Mouse (Mus musculus): ENCODE data around the gene Opcml.

Opcml gene

GRCm38 (mm10) chr9:27830519-27830918 lies 39.9 kb downstream of the Opcml start:
- no peak for DNase-seq (ENCODE audit: low read depth, low spot score)

- no peak for DNase-seq (ENCODE audit: low read depth, low spot score)
Measured at GRCm38 (mm10) chr9:27842806-27843205, 52.2 kb downstream of the Opcml start.

GRCm38 (mm10) chr9:27871624-27872023 lies 81.0 kb downstream of the Opcml start:
- no peak for DNase-seq (ENCODE audit: low read depth, low spot score)

GRCm38 (mm10) chr9:27889636-27890035 lies 99.1 kb downstream of the Opcml start:
- DNase-seq (ENCODE audit: low read depth, low spot score): no peak

- DNase-seq (ENCODE audit: low read depth, low spot score): no peak
Measured at GRCm38 (mm10) chr9:27917250-27917649, 126.7 kb downstream of the Opcml start.

- DNase-seq (ENCODE audit: low read depth, low spot score): no peak
Measured at GRCm38 (mm10) chr9:27923495-27923894, 132.9 kb downstream of the Opcml start.

- no peak for DNase-seq (ENCODE audit: low read depth, low spot score)
Measured at GRCm38 (mm10) chr9:27923945-27924825, 133.6 kb downstream of the Opcml start.

GRCm38 (mm10) chr9:27925650-27926049 lies 135.1 kb downstream of the Opcml start:
- no peak for DNase-seq (ENCODE audit: low read depth, low spot score)

GRCm38 (mm10) chr9:27937253-27937652 lies 146.7 kb downstream of the Opcml start:
- no peak for DNase-seq (ENCODE audit: low read depth, low spot score)

GRCm38 (mm10) chr9:27937660-27938059 lies 147.1 kb downstream of the Opcml start:
- DNase-seq (ENCODE audit: low read depth, low spot score): no peak

- DNase-seq (ENCODE audit: low read depth, low spot score): no peak
Measured at GRCm38 (mm10) chr9:27945323-27946010, 154.9 kb downstream of the Opcml start.

- no peak for DNase-seq (ENCODE audit: low read depth, low spot score)
Measured at GRCm38 (mm10) chr9:27951110-27951509, 160.5 kb downstream of the Opcml start.

GRCm38 (mm10) chr9:27961682-27962081 lies 171.1 kb downstream of the Opcml start:
- no peak for DNase-seq (ENCODE audit: low read depth, low spot score)

GRCm38 (mm10) chr9:27963385-27963784 lies 172.8 kb downstream of the Opcml start:
- DNase-seq (ENCODE audit: low read depth, low spot score): no peak

- no peak for DNase-seq (ENCODE audit: low read depth, low spot score)
Measured at GRCm38 (mm10) chr9:27964902-27965550, 174.5 kb downstream of the Opcml start.

- DNase-seq (ENCODE audit: low read depth, low spot score): no peak
Measured at GRCm38 (mm10) chr9:27968266-27968665, 177.7 kb downstream of the Opcml start.

GRCm38 (mm10) chr9:27972293-27972692 lies 181.7 kb downstream of the Opcml start:
- DNase-seq (ENCODE audit: low read depth, low spot score): no peak

GRCm38 (mm10) chr9:27982576-27982975 lies 192.0 kb downstream of the Opcml start:
- no peak for DNase-seq (ENCODE audit: low read depth, low spot score)

GRCm38 (mm10) chr9:27986604-27987588 lies 196.3 kb downstream of the Opcml start:
- DNase-seq (ENCODE audit: low read depth, low spot score): no peak

- DNase-seq (ENCODE audit: low read depth, low spot score): no peak
Measured at GRCm38 (mm10) chr9:27991611-27992010, 201.0 kb downstream of the Opcml start.

- no peak for DNase-seq (ENCODE audit: low read depth, low spot score)
Measured at GRCm38 (mm10) chr9:27996536-27996935, 206.0 kb downstream of the Opcml start.

Measured in ZHBTc4 (cell line).